Comparison of ENCODE assay signal across 26 mouse cellular contexts in genomic region chr10:119109207-119109606, GRCm38 (mm10).
A peak's percentile ranks its signal among the peaks of the same experiment; 100 is the strongest.
DNase-seq lines count a peak whose midpoint lies in the region; ATAC-seq and TF ChIP-seq lines count a peak whose summit lies in the region.
"Had no signal": no experiment of that assay in that cellular context is flagged by ENCODE, and none has a peak within 500 bp of the region (broad histone marks: within the 10 kb centered on the region; RNA-seq: fewer than 3 reads in every experiment).

No protein-coding gene starts in this region.

- 76% methylated on average over 4 of the region's 4 CpGs for WGBS in intestine, embryonic 14.5 days
- WGBS in intestine, postnatal 0 days = 57% methylated on average over 4 of the region's 4 CpGs

- no peaks in the 10 kb centered on the region for H3K36me3 ChIP-seq in intestine, embryonic 14.5 days (ENCODE audit: control insufficient read depth, insufficient read depth, low read length)
- no peaks in the 10 kb centered on the region for H3K36me3 ChIP-seq in intestine, postnatal 0 days (ENCODE audit: control insufficient read depth, insufficient read depth)
- H3K36me3 ChIP-seq: embryonic facial prominence, embryonic 15.5 days; G1E; heart, embryonic 12.5 days; limb, embryonic 10.5 days; liver, embryonic 15.5 days had no signal

- peak; percentile 63; the same call in 1 of the 2 replicates for ATAC-seq in intestine, embryonic 14.5 days (replicated peaks; ENCODE audit: low FRiP score, low TSS enrichment, low read depth)
- ATAC-seq in intestine, postnatal 0 days = no peak
- ATAC-seq: activated CD4-positive, CD25-positive, alpha-beta regulatory T cell, adult 4 months; CD4-positive, CD25-positive, alpha-beta regulatory T cell, adult 4 months; forebrain, embryonic 14.5 days; hindbrain, postnatal 0 days; Patski had no signal

- H3K4me3 ChIP-seq in intestine, embryonic 14.5 days (ENCODE audit: low read depth, low read length) = no peak overlapping the region
- no peak overlapping the region for H3K4me3 ChIP-seq in intestine, postnatal 0 days (ENCODE audit: low read depth, low read length)
- H3K4me3 ChIP-seq: embryonic facial prominence, embryonic 15.5 days; heart, embryonic 12.5 days; limb, embryonic 10.5 days; liver, embryonic 15.5 days had no signal

- no peak overlapping the region for H3K9ac ChIP-seq in intestine, embryonic 14.5 days (ENCODE audit: low read length)
- no peak overlapping the region for H3K9ac ChIP-seq in intestine, postnatal 0 days (ENCODE audit: low read depth, low read length)
- H3K9ac ChIP-seq: embryonic facial prominence, embryonic 15.5 days; heart, embryonic 12.5 days; liver, embryonic 15.5 days had no signal

- H3K27ac ChIP-seq in intestine, embryonic 14.5 days (ENCODE audit: low read depth) = no peak overlapping the region
- no peak overlapping the region for H3K27ac ChIP-seq in intestine, postnatal 0 days (ENCODE audit: low read depth, low read length)
- H3K27ac ChIP-seq: embryonic facial prominence, embryonic 15.5 days; hindbrain, postnatal 0 days; limb, embryonic 10.5 days; liver, embryonic 15.5 days had no signal

- no peaks in the 10 kb centered on the region for H3K9me3 ChIP-seq in intestine, embryonic 14.5 days (ENCODE audit: control insufficient read depth, low read length)
- H3K9me3 ChIP-seq in intestine, postnatal 0 days (ENCODE audit: control insufficient read depth) = no peaks in the 10 kb centered on the region
- H3K9me3 ChIP-seq: embryonic facial prominence, embryonic 15.5 days; G1E; heart, embryonic 12.5 days; limb, embryonic 10.5 days; liver, embryonic 15.5 days had no signal

- H3K4me1 ChIP-seq in intestine, embryonic 14.5 days (replicated peaks; ENCODE audit: control insufficient read depth, insufficient read depth, low read length) = 0 out of 2 replicates have a peak, but pooled peaks cover 4% of the 10 kb centered on the region
- no peaks in the 10 kb centered on the region for H3K4me1 ChIP-seq in intestine, postnatal 0 days (replicated peaks; ENCODE audit: control insufficient read depth, insufficient read depth, low read length)
- H3K4me1 ChIP-seq: limb, embryonic 10.5 days had no signal

- DNase-seq in intestine, embryonic 14.5 days (ENCODE audit: low spot score) = no peak
- DNase-seq in lung, postnatal 36 days = peak; percentile 12
- DNase-seq in lung, postnatal 4 days = no peak
- DNase-seq in R1 (ENCODE audit: low read depth, low spot score) = peak; percentile 80
- DNase-seq in testis, postnatal 14 days (ENCODE audit: low spot score) = peak; percentile 18
- DNase-seq in adrenal gland, postnatal 10 days = no peak
- DNase-seq: adrenal gland, postnatal 36 days; cerebellum, adult 9-10 months; gastrocnemius, postnatal 14 days; heart, adult 18-20 months; heart, postnatal 10 days; kidney, adult 2 months; kidney, postnatal 14 days; liver had no signal

- no peak overlapping the region for H3K4me2 ChIP-seq in intestine, embryonic 14.5 days (ENCODE audit: low read length)
- H3K4me2 ChIP-seq in intestine, postnatal 0 days (replicated peaks; ENCODE audit: low read depth) = no peak overlapping the region
- H3K4me2 ChIP-seq: embryonic facial prominence, embryonic 15.5 days; heart, embryonic 12.5 days; liver, embryonic 15.5 days; midbrain, embryonic 11.5 days had no signal

- no peak for TF ChIP-seq CTCF in intestine, postnatal 0 days (IDR thresholded peaks at IDR 0.05; ENCODE audit: low read depth)

- H3K27me3 ChIP-seq in intestine, embryonic 14.5 days (replicated peaks; ENCODE audit: control insufficient read depth, insufficient read depth, low read length) = no peaks in the 10 kb centered on the region
- no peaks in the 10 kb centered on the region for H3K27me3 ChIP-seq in intestine, postnatal 0 days (replicated peaks; ENCODE audit: control insufficient read depth, insufficient read depth, low read length)
- H3K27me3 ChIP-seq: embryonic facial prominence, embryonic 15.5 days; heart, embryonic 12.5 days; liver, embryonic 15.5 days; Patski had no signal

Comparison
In these comparisons a context has a peak if more than half of its experiments do, and no peak if none do; other contexts are left out.
1. DNase-seq: peak in lung, postnatal 36 days (single experiment), R1 (single experiment) and testis, postnatal 14 days (single experiment); none in intestine, embryonic 14.5 days (single experiment), lung, postnatal 4 days (0 of 2) and adrenal gland, postnatal 10 days (single experiment).